Mouse (Mus musculus): ENCODE data around the gene Fam13a. TPM values are rescaled to one million over a fixed set of nuclear protein-coding genes. Genes with fewer than 3 reads are reported as not detected.

Fam13a gene
- polyA plus RNA-seq, 1 experiment, result 2.3 TPM

GRCm38 (mm10) chr6:59023455-59024163 is 740 bp downstream of the Fam13a start:
- H3K36me3 ChIP-seq (ENCODE audit: control insufficient read depth, insufficient read depth, low read length), result no peaks in the 10 kb centered on the region
- no peak overlapping the region for H3K27ac ChIP-seq (ENCODE audit: control insufficient read depth, insufficient read depth, low read length)
- TF ChIP-seq POLR2A (IDR thresholded peaks at IDR 0.05; ENCODE audit: control insufficient read depth, extremely low read depth, insufficient read depth, low read length, poor library complexity) (no peak), CTCF (IDR thresholded peaks at IDR 0.05; ENCODE audit: borderline replicate concordance, control insufficient read depth, extremely low read depth, insufficient read depth, low read length, poor library complexity) (no peak)
- no peak for DNase-seq
- no peak overlapping the region for H3K4me3 ChIP-seq (ENCODE audit: control insufficient read depth, insufficient read depth, low read length)
- WGBS, result 58% methylated on average over 6 of the region's 6 CpGs
- 0 out of 2 replicates have a peak, but pooled peaks cover 4% of the 10 kb centered on the region for H3K4me1 ChIP-seq (replicated peaks; ENCODE audit: control insufficient read depth, insufficient read depth, low read length)
- H3K27me3 ChIP-seq (ENCODE audit: control insufficient read depth, insufficient read depth, low read length), result no peaks in the 10 kb centered on the region

DNA sequence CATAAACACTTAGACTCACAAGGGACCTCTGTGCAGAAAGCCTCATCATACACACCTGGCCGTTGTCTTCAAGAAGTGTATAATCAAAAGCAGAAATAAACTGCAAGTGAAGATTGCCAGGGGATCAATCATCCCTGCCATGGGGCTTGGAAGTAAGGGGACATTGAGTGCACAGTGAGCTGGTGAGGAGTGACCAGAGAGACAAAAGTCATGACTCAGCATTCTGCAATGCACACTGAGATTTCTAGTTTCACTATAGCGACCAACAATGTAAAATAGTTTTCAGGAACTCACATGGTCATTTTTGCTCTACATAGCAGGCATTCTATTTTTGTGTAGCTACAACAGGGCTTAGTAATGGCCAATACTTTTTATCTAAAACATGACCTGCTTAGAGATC is 1.7 kb downstream of the Fam13a start:
- no peaks in the 10 kb centered on the region for H3K36me3 ChIP-seq (ENCODE audit: control insufficient read depth, insufficient read depth, low read length)
- H3K4me1 ChIP-seq (replicated peaks; ENCODE audit: control insufficient read depth, insufficient read depth, low read length), result 0 out of 2 replicates have a peak, but pooled peaks cover 4% of the 10 kb centered on the region
- TF ChIP-seq POLR2A (IDR thresholded peaks at IDR 0.05; ENCODE audit: control insufficient read depth, extremely low read depth, insufficient read depth, low read length, poor library complexity) (no peak), CTCF (IDR thresholded peaks at IDR 0.05; ENCODE audit: borderline replicate concordance, control insufficient read depth, extremely low read depth, insufficient read depth, low read length, poor library complexity) (no peak)
- H3K27ac ChIP-seq (ENCODE audit: control insufficient read depth, insufficient read depth, low read length), result no peak overlapping the region
- H3K27me3 ChIP-seq (ENCODE audit: control insufficient read depth, insufficient read depth, low read length), result no peaks in the 10 kb centered on the region
- 85% methylated on average over 2 of the region's 2 CpGs for WGBS
- no peak overlapping the region for H3K4me3 ChIP-seq (ENCODE audit: control insufficient read depth, insufficient read depth, low read length)
- no peak for DNase-seq

DNA sequence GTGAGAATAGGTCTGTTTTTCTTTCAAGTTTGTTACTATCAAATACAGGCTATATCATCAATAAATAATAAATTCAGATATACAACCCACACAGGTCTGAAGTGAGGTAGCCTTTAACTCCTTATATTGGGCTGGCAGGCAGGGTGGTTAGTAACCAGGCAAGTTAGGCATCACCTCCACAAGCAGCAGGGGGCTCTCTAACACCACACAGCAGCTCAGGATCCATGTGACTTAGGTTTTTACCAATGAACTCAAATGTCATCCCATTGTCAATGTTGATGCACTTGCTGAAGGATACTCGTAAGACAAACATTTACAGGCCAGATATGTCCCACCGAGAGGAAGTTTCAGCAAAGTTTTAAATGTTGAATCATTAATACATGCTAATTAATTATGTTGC is 4.0 kb downstream of the Fam13a start:
- peak; percentile 44 for DNase-seq
- Histone ChIP-seq H3K4me3 (ENCODE audit: control insufficient read depth, insufficient read depth, low read length) (no peak overlapping the region), H3K27me3 (ENCODE audit: control insufficient read depth, insufficient read depth, low read length) (no peaks in the 10 kb centered on the region), H3K36me3 (ENCODE audit: control insufficient read depth, insufficient read depth, low read length) (no peaks in the 10 kb centered on the region), H3K27ac (ENCODE audit: control insufficient read depth, insufficient read depth, low read length) (no peak overlapping the region), H3K4me1 (replicated peaks; ENCODE audit: control insufficient read depth, insufficient read depth, low read length) (0 out of 2 replicates have a peak, but pooled peaks cover 4% of the 10 kb centered on the region)
- WGBS, result 90% methylated on average over 2 of the region's 2 CpGs
- no peak for TF ChIP-seq POLR2A (IDR thresholded peaks at IDR 0.05; ENCODE audit: control insufficient read depth, extremely low read depth, insufficient read depth, low read length, poor library complexity)
- no peak for TF ChIP-seq CTCF (IDR thresholded peaks at IDR 0.05; ENCODE audit: borderline replicate concordance, control insufficient read depth, extremely low read depth, insufficient read depth, low read length, poor library complexity)

DNA sequence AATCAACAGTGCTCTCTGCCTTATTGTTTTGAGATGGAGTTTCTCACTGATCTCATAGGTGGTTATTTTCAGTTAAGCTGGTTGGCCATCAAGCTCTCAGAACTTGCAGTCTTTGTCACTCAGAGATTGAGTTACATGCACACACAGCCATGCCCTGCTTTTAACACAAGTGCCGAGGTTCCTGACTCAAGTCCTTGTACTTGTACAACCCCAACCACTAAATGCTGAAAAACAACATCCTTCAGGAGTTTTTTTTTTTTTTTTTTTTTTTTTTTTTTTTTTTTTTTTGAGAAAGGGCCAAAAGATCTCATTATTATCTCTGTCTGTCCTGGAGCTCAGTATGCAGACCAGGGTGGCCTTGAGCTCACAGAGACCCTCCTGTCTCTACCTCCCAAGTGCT is 4.5 kb downstream of the Fam13a start:
- no peak for DNase-seq
- WGBS, result 68% methylated on average over 1 of the region's 1 CpGs
- Histone ChIP-seq H3K4me1 (replicated peaks; ENCODE audit: control insufficient read depth, insufficient read depth, low read length) (0 out of 2 replicates have a peak, but pooled peaks cover 4% of the 10 kb centered on the region), H3K36me3 (ENCODE audit: control insufficient read depth, insufficient read depth, low read length) (no peaks in the 10 kb centered on the region), H3K27me3 (ENCODE audit: control insufficient read depth, insufficient read depth, low read length) (no peaks in the 10 kb centered on the region), H3K4me3 (ENCODE audit: control insufficient read depth, insufficient read depth, low read length) (no peak overlapping the region), H3K27ac (ENCODE audit: control insufficient read depth, insufficient read depth, low read length) (no peak overlapping the region)
- TF ChIP-seq POLR2A (IDR thresholded peaks at IDR 0.05; ENCODE audit: control insufficient read depth, extremely low read depth, insufficient read depth, low read length, poor library complexity), result no peak
- no peak for TF ChIP-seq CTCF (IDR thresholded peaks at IDR 0.05; ENCODE audit: borderline replicate concordance, control insufficient read depth, extremely low read depth, insufficient read depth, low read length, poor library complexity)

DNA sequence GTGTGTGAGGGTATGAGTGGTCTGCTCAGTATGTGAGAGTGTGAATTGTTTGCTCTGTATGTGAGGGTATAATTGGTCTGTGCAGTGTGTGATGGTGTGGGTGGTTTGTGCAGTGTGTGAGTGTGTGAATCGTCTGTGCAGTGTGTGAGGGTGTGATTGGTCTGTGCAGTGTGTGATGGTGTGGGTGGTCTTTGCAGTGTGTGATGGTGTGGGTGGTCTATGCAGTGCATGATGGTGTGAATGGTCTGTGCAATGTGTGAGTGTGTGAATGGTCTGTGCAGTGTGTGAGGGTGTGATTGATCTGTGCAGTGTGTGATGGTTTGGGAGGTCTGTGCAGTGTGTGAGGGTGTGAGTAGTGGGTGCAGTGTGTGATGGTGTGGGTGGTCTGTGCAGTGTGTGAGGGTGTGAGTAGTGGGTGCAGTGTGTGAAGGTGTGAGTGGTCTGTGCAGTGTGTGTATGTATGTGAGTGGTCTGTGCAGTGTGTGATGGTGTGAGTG is 8.0 kb downstream of the Fam13a start:
- H3K27me3 ChIP-seq (ENCODE audit: control insufficient read depth, insufficient read depth, low read length), result no peaks in the 10 kb centered on the region
- H3K27ac ChIP-seq (ENCODE audit: control insufficient read depth, insufficient read depth, low read length), result no peak overlapping the region
- 82% methylated on average over 1 of the region's 1 CpGs for WGBS
- no peak overlapping the region for H3K4me3 ChIP-seq (ENCODE audit: control insufficient read depth, insufficient read depth, low read length)
- no peaks in the 10 kb centered on the region for H3K36me3 ChIP-seq (ENCODE audit: control insufficient read depth, insufficient read depth, low read length)
- H3K4me1 ChIP-seq (replicated peaks; ENCODE audit: control insufficient read depth, insufficient read depth, low read length), result 0 out of 2 replicates have a peak, but pooled peaks cover 2% of the 10 kb centered on the region
- no peak for TF ChIP-seq CTCF (IDR thresholded peaks at IDR 0.05; ENCODE audit: borderline replicate concordance, control insufficient read depth, extremely low read depth, insufficient read depth, low read length, poor library complexity)
- no peak for TF ChIP-seq POLR2A (IDR thresholded peaks at IDR 0.05; ENCODE audit: control insufficient read depth, extremely low read depth, insufficient read depth, low read length, poor library complexity)
- no peak for DNase-seq

- Histone ChIP-seq H3K4me3 (ENCODE audit: control insufficient read depth, insufficient read depth, low read length) (no peak overlapping the region), H3K4me1 (replicated peaks; ENCODE audit: control insufficient read depth, insufficient read depth, low read length) (0 out of 2 replicates have a peak, but pooled peaks cover 2% of the 10 kb centered on the region), H3K27me3 (ENCODE audit: control insufficient read depth, insufficient read depth, low read length) (no peaks in the 10 kb centered on the region), H3K27ac (ENCODE audit: control insufficient read depth, insufficient read depth, low read length) (no peak overlapping the region), H3K36me3 (ENCODE audit: control insufficient read depth, insufficient read depth, low read length) (no peaks in the 10 kb centered on the region)
- no peak for DNase-seq
- TF ChIP-seq CTCF (IDR thresholded peaks at IDR 0.05; ENCODE audit: borderline replicate concordance, control insufficient read depth, extremely low read depth, insufficient read depth, low read length, poor library complexity) (no peak), POLR2A (IDR thresholded peaks at IDR 0.05; ENCODE audit: control insufficient read depth, extremely low read depth, insufficient read depth, low read length, poor library complexity) (no peak)
- 91% methylated on average over 2 of the region's 2 CpGs for WGBS
Observed at GRCm38 (mm10) chr6:59014760-59015159, 9.6 kb downstream of the Fam13a start.
